Mouse (Mus musculus): ENCODE data around the gene Aatf. TPM values are rescaled to one million over a fixed set of nuclear protein-coding genes. Genes with fewer than 3 reads are reported as not detected.
A peak's percentile ranks its signal among the peaks of the same experiment; 100 is the strongest.
"Not testable (repeated sequence)": the region's sequence is repeated elsewhere in the genome, so short reads cannot be mapped to it uniquely, and the experiment has no call there.

Aatf gene
- polyA plus RNA-seq, 1 experiment: 4.7 TPM

DNA sequence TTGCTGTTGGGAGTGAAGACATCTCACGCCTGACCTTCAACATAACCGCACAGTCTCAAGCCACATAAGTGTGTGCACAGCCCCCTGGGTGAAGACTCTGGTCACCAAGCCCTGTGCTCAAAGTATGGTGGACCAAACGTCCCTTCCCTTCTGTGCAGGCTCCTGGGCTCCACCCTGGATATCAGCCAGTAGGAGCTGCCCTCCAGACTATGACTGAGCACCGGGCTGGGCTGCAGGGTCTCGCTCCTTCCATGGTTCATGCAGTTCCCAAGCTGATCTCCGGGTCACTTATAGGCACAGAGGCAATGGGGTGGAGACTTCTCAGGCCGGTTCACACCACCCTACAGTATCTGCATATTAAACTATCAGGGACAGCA, 101.7 kb downstream of the Aatf start:
- WGBS: 77% methylated on average over 7 of the region's 7 CpGs
- H3K27me3 ChIP-seq (ENCODE audit: control insufficient read depth, insufficient read depth, low read length): no peaks in the 10 kb centered on the region
- H3K36me3 ChIP-seq (ENCODE audit: control insufficient read depth, insufficient read depth, low read length): no peaks in the 10 kb centered on the region
- H3K4me3 ChIP-seq (ENCODE audit: low read depth, low read length): no peak overlapping the region
- no peak overlapping the region for H3K27ac ChIP-seq (ENCODE audit: insufficient read depth, low read depth, low read length)
- H3K4me1 ChIP-seq (ENCODE audit: control insufficient read depth, insufficient read depth, insufficient read length, low read length): no peaks in the 10 kb centered on the region
- no peak for TF ChIP-seq CTCF (IDR thresholded peaks at IDR 0.05; ENCODE audit: extremely low read depth, insufficient read length, insufficient replicate concordance, low read depth, low read length)

DNA sequence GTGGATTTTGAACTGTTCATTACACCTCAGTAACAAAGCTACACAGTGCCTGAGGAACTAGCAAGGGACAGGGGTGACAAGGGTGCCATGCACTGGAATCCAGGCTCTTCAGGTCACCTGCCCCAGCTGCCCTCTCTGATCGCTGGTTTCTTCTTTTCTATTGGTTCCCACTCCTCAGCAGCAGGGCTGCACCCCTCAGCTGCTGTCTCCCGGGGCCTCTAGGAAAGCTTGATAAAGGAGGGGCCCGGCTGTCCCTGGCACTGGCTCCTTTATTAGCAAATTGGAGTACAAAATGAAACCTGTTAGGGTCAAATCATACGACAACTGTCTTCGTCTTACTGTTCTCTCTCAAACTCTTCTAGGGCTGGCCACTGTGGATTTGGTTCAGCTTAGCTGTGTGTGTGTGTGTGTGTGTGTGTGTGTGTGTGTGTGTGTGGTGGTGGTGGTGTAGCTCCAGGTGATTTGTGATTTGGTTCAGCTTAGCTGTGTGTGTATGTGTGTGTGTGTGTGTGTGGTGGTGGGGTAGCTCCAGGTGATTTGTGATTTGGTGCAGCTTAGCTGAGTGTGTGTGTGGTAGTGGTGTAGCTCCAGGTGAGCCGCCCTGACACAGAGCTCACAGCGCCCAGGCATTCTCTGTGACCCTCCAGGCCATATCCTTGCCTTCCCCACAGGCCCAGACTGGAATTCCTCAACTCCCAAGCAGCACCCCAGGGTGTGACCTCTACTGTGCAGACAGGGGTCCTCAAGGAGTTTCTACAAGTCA, 102.3 kb downstream of the Aatf start:
- Histone ChIP-seq H3K4me3 (ENCODE audit: low read depth, low read length) (no peak overlapping the region), H3K27me3 (ENCODE audit: control insufficient read depth, insufficient read depth, low read length) (no peaks in the 10 kb centered on the region), H3K4me1 (ENCODE audit: control insufficient read depth, insufficient read depth, insufficient read length, low read length) (no peaks in the 10 kb centered on the region), H3K27ac (ENCODE audit: insufficient read depth, low read depth, low read length) (no peak overlapping the region), H3K36me3 (ENCODE audit: control insufficient read depth, insufficient read depth, low read length) (no peaks in the 10 kb centered on the region)
- TF ChIP-seq CTCF (IDR thresholded peaks at IDR 0.05; ENCODE audit: extremely low read depth, insufficient read length, insufficient replicate concordance, low read depth, low read length) (no peak), POLR2A (IDR thresholded peaks at IDR 0.05; ENCODE audit: low read depth, low read length) (no peak)
- 46% methylated on average over 7 of the region's 7 CpGs for WGBS

DNA sequence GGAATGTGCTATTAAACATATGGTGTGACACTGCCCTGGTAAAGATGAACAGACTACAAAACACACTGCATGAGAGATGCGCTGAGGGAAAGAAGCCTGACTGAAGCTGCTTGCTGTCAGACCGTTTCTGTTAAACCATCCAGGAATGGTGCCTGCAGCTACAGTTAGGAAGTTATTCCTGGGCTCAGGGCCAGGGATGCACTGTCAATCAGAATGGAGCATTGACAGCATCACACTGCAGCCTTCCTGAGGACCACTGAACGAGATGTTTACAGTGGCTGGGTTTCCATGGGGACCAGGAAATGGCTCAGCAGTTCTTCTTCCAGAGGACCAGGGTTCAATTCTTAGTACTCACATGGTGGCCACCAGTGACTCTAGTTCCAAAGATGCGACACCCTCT, 102.9 kb downstream of the Aatf start:
- TF ChIP-seq CTCF (IDR thresholded peaks at IDR 0.05; ENCODE audit: extremely low read depth, insufficient read length, insufficient replicate concordance, low read depth, low read length) (no peak), POLR2A (IDR thresholded peaks at IDR 0.05; ENCODE audit: low read depth, low read length) (no peak)
- Histone ChIP-seq H3K4me3 (ENCODE audit: low read depth, low read length) (no peak overlapping the region), H3K4me1 (ENCODE audit: control insufficient read depth, insufficient read depth, insufficient read length, low read length) (no peaks in the 10 kb centered on the region), H3K36me3 (ENCODE audit: control insufficient read depth, insufficient read depth, low read length) (no peaks in the 10 kb centered on the region), H3K27me3 (ENCODE audit: control insufficient read depth, insufficient read depth, low read length) (no peaks in the 10 kb centered on the region), H3K27ac (ENCODE audit: insufficient read depth, low read depth, low read length) (no peak overlapping the region)
- WGBS: 57% methylated on average over 4 of the region's 4 CpGs

DNA sequence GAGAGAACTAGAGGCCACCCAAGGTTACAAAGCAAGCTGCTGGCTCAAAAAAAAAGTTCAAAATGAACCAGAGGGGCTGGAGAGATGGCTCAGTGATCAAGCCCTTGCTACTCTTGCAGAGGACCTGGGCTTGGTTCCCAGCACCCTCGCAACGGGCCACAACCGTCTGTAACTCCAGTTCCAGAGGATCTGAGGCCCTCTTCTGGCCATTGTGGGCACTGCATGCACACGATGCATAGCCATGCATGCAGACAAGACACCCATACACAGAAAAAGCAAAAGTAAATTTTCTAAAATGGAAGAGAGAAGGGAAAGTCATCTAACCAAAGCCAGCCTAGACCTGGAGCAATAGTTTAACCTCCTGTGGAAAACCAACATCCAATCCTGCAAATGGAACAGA, 106.6 kb downstream of the Aatf start:
- H3K27me3 ChIP-seq (ENCODE audit: control insufficient read depth, insufficient read depth, low read length): no peaks in the 10 kb centered on the region
- no peak overlapping the region for H3K4me3 ChIP-seq (ENCODE audit: low read depth, low read length)
- H3K36me3 ChIP-seq (ENCODE audit: control insufficient read depth, insufficient read depth, low read length): no peaks in the 10 kb centered on the region; the same call in 1 of the 2 replicates
- WGBS: 97% methylated on average over 4 of the region's 4 CpGs
- H3K27ac ChIP-seq (ENCODE audit: insufficient read depth, low read depth, low read length): no peak overlapping the region
- H3K4me1 ChIP-seq (ENCODE audit: control insufficient read depth, insufficient read depth, insufficient read length, low read length): no peaks in the 10 kb centered on the region
- TF ChIP-seq CTCF (IDR thresholded peaks at IDR 0.05; ENCODE audit: extremely low read depth, insufficient read length, insufficient replicate concordance, low read depth, low read length) (no peak), POLR2A (IDR thresholded peaks at IDR 0.05; ENCODE audit: low read depth, low read length) (no peak)

DNA sequence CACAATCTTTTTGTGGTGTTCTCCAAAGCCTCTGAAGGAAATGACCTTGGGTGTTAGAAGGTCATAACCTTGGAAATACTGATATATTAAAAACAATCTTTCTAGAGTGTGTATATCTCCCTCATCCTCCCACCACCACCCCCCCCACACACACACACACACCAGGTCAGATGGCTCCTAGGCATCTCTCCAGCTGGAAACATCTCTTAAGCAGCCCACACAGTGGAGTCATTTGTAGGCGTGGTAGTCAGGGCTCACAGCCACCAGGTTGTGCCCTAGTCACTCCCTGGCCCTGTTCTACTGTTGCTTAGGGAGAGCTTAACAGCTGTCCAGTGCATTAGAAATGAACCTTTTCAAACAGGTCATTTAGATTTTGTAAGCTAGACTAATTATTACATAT, 118.3 kb downstream of the Aatf start:
- TF ChIP-seq POLR2A (IDR thresholded peaks at IDR 0.05; ENCODE audit: low read depth, low read length) (no peak), CTCF (IDR thresholded peaks at IDR 0.05; ENCODE audit: extremely low read depth, insufficient read length, insufficient replicate concordance, low read depth, low read length) (no peak)
- H3K36me3 ChIP-seq (ENCODE audit: control insufficient read depth, insufficient read depth, low read length): peaks cover 21% of the 10 kb centered on the region
- H3K4me3 ChIP-seq (ENCODE audit: low read depth, low read length): no peak overlapping the region
- no peaks in the 10 kb centered on the region for H3K27me3 ChIP-seq (ENCODE audit: control insufficient read depth, insufficient read depth, low read length)
- H3K27ac ChIP-seq (ENCODE audit: insufficient read depth, low read depth, low read length): no peak overlapping the region
- WGBS: 68% methylated on average over 1 of the region's 1 CpGs
- no peaks in the 10 kb centered on the region for H3K4me1 ChIP-seq (ENCODE audit: control insufficient read depth, insufficient read depth, insufficient read length, low read length)

DNA sequence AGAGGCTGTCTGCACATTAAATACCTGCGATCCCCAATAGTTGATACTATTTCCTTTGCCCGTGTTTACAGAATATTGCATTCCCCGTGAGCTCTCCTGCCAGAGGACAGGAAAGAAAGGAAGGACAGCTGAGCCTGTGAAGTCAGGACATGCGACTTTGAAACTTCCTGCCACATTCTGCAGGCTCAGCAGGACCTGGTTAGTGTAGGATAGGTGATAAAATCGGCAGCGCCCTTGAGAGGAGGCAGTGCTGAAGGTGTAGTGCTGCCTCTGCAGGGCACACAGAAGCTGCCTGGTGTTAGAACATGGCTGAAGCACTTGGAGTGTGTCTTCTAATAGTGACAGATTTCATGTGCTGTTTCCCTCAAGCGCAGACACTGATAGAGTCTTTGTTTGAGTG, 119.8 kb downstream of the Aatf start:
- TF ChIP-seq CTCF (IDR thresholded peaks at IDR 0.05; ENCODE audit: extremely low read depth, insufficient read length, insufficient replicate concordance, low read depth, low read length): no peak
- no peak for TF ChIP-seq POLR2A (IDR thresholded peaks at IDR 0.05; ENCODE audit: low read depth, low read length)
- Histone ChIP-seq H3K27ac (ENCODE audit: insufficient read depth, low read depth, low read length) (no peak overlapping the region), H3K36me3 (ENCODE audit: control insufficient read depth, insufficient read depth, low read length) (peaks cover 19% of the 10 kb centered on the region), H3K4me1 (ENCODE audit: control insufficient read depth, insufficient read depth, insufficient read length, low read length) (no peaks in the 10 kb centered on the region), H3K4me3 (ENCODE audit: low read depth, low read length) (no peak overlapping the region), H3K27me3 (ENCODE audit: control insufficient read depth, insufficient read depth, low read length) (no peaks in the 10 kb centered on the region)
- WGBS: 70% methylated on average over 7 of the region's 7 CpGs

DNA sequence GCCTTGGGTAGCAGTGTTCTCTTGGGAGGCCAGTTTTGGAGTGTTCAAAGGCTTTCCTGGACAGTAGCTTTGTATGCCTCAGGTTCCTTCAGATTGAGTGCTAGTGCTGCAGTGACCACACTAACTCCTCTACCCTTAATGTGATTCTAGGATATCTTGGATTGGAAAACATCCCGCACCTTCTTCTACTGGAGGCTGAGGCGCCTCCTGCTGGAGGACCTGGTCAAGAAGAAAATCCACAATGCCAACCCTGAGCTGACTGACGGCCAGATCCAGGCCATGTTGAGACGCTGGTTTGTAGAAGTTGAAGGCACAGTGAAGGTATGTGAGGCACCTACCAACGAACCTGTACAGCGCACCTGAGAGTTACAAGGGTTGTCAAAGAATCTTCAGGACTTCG, 121.3 kb downstream of the Aatf start:
- H3K27ac ChIP-seq (ENCODE audit: insufficient read depth, low read depth, low read length); H3K4me3 ChIP-seq (ENCODE audit: low read depth, low read length); H3K4me1 ChIP-seq (ENCODE audit: control insufficient read depth, insufficient read depth, insufficient read length, low read length); H3K36me3 ChIP-seq (ENCODE audit: control insufficient read depth, insufficient read depth, low read length); H3K27me3 ChIP-seq (ENCODE audit: control insufficient read depth, insufficient read depth, low read length): not testable (repeated sequence)
- WGBS: 84% methylated on average over 7 of the region's 7 CpGs
- TF ChIP-seq CTCF (IDR thresholded peaks at IDR 0.05; ENCODE audit: extremely low read depth, insufficient read length, insufficient replicate concordance, low read depth, low read length): peak; percentile 38; the same call in 1 of the 2 replicates
